13 mouse cellular contexts compared by ENCODE assay signal in genomic region chr19:46926357-46926756, GRCm38 (mm10).
DNase-seq lines count a peak whose midpoint lies in the region; ATAC-seq and TF ChIP-seq lines count a peak whose summit lies in the region.
"Had no signal": no experiment of that assay in that cellular context is flagged by ENCODE, and none has a peak within 500 bp of the region (broad histone marks: within the 10 kb centered on the region; RNA-seq: fewer than 3 reads in every experiment).

No protein-coding gene starts in this region.

- no peak for TF ChIP-seq CTCF in liver, postnatal 0 days (IDR thresholded peaks at IDR 0.05; ENCODE audit: low read depth)

- no peak overlapping the region for H3K4me2 ChIP-seq in heart, embryonic 12.5 days
- no peak overlapping the region for H3K4me2 ChIP-seq in liver, postnatal 0 days (ENCODE audit: low read depth, low read length)
- H3K4me2 ChIP-seq: limb, embryonic 13.5 days had no signal

- H3K9ac ChIP-seq in heart, embryonic 12.5 days = no peak overlapping the region
- H3K9ac ChIP-seq in liver, postnatal 0 days (replicated peaks) = no peak overlapping the region; the same call in 1 of the 2 replicates
- H3K9ac ChIP-seq: limb, embryonic 13.5 days had no signal

- intact Hi-C loops in heart, postnatal 36 days (cut with DNase I) = no loop called here

- TF ChIP-seq EP300 in liver, postnatal 0 days (IDR thresholded peaks at IDR 0.05; ENCODE audit: low read depth) = no peak

- H3K9me3 ChIP-seq in heart, embryonic 12.5 days (replicated peaks) = no peaks in the 10 kb centered on the region
- H3K9me3 ChIP-seq in liver, postnatal 0 days (ENCODE audit: low read length) = no peaks in the 10 kb centered on the region
- H3K9me3 ChIP-seq: limb, embryonic 13.5 days had no signal

- H3K4me1 ChIP-seq in heart, embryonic 12.5 days (replicated peaks) = peaks cover 43% of the 10 kb centered on the region
- peaks cover 20% of the 10 kb centered on the region for H3K4me1 ChIP-seq in liver, postnatal 0 days (ENCODE audit: insufficient read depth)

- no peak for ATAC-seq in heart, embryonic 12.5 days (ENCODE audit: insufficient number of reproducible peaks, low FRiP score)
- 0 out of 2 replicates have a peak, but pooled peaks have one; percentile 45 for ATAC-seq in liver, postnatal 0 days
- ATAC-seq: hindbrain, embryonic 16.5 days had no signal

- peaks cover 7% of the 10 kb centered on the region; the same call in 1 of the 2 replicates for H3K36me3 ChIP-seq in heart, embryonic 12.5 days
- H3K36me3 ChIP-seq in liver, postnatal 0 days (replicated peaks; ENCODE audit: insufficient read depth, low read length) = 0 out of 2 replicates have a peak, but pooled peaks cover 14% of the 10 kb centered on the region

- WGBS in heart, embryonic 12.5 days = 45% methylated on average over 4 of the region's 4 CpGs
- 59% methylated on average over 4 of the region's 4 CpGs for WGBS in liver, postnatal 0 days (ENCODE audit: insufficient replicate concordance)

- no peak for DNase-seq in heart, postnatal 36 days
- peak; percentile 6 for DNase-seq in retina, postnatal 1 day
- no peak for DNase-seq in retina, embryonic 14.5 days (ENCODE audit: low spot score)
- no peak for DNase-seq in liver, postnatal 0 days
- no peak for DNase-seq in adrenal gland, postnatal 36 days
- DNase-seq in testis, postnatal 14 days (ENCODE audit: low spot score) = no peak
- no peak for DNase-seq in layer of hippocampus, adult 11-12 months (ENCODE audit: low spot score)
- DNase-seq: B cell, adult 2 months; cerebellum, postnatal 36 days; right cerebral cortex, postnatal 4 days had no signal

- H3K27me3 ChIP-seq in heart, embryonic 12.5 days (replicated peaks) = no peaks in the 10 kb centered on the region
- H3K27me3 ChIP-seq in liver, postnatal 0 days (ENCODE audit: insufficient read depth, low read length) = no peaks in the 10 kb centered on the region
- H3K27me3 ChIP-seq: limb, embryonic 13.5 days had no signal

- H3K27ac ChIP-seq in heart, embryonic 12.5 days (ENCODE audit: poor library complexity, severe bottlenecking) = peak overlapping the region; percentile 42; the same call in 1 of the 2 replicates
- H3K27ac ChIP-seq in liver, postnatal 0 days (ENCODE audit: low read depth) = no peak overlapping the region
- H3K27ac ChIP-seq: limb, embryonic 13.5 days had no signal

- no peak overlapping the region for H3K4me3 ChIP-seq in heart, embryonic 12.5 days
- H3K4me3 ChIP-seq in liver, postnatal 0 days (ENCODE audit: low read depth, low read length) = no peak overlapping the region
- H3K4me3 ChIP-seq: limb, embryonic 13.5 days had no signal
